Mouse (Mus musculus) stomach, postnatal 0 days (tissue): Measurements from ENCODE around the gene Prph.

ENCODE experiments used
- CTCF ChIP-seq: IDR thresholded peaks from 2 replicates; pipeline ENCODE4 v1.5.1; 2016; ENCODE audit warnings: antibody characterized with exemption, low read depth, mild to moderate bottlenecking, moderate library complexity
- EP300 ChIP-seq: optimal IDR thresholded peaks from 2 replicates; pipeline ENCODE3; 2016; ENCODE audit warnings: antibody characterized with exemption

DNA sequence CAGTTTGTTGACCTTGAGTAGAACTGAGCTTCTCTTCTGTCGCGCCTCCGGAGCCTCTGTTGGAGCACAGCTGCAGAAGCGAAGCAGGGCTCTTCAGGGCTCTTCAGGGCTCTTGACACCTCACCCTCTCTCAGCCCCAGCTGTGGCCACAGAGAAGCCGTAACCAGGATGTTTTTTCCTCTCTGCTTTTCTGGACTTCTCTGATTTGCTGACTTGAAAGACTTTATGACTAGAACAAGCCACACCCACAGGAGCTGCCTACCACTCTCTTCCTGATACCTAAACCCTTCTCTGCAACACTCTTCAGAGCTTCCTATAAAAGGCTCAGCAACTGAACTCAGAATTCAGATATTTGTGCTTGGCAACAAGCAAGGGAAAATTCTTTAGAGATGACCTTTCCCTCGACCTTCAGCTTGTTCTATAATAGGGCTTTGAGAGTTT, 46.2 kb upstream of the Prph start:
- TF ChIP-seq CTCF: no peak
- no peak for TF ChIP-seq EP300
